Comparison of ENCODE assay signal across 15 mouse cellular contexts in the genomic region with DNA sequence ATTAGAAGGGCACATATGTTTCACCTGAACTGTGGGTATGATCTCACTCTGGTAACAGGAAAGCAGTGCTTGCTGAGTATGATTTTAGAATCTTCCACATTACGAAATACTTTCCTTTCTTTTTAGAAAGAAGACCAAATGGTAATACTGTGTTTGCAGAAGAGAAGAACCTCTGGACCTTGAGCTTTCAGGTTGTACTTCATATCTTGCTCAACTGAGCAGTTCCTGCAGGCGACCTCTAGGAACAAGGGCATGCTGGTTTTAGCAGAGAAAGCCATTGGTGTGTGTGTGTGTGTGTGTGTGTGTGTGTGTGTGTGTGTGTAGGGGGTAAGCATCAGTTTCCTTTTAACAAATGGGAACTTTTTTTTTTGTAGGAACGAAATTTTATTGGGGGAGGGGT.
"Had no signal": no experiment of that assay in that cellular context is flagged by ENCODE, and none has a peak within 500 bp of the region (broad histone marks: within the 10 kb centered on the region; RNA-seq: fewer than 3 reads in every experiment).

No protein-coding gene starts in this region.

- H3K4me1 ChIP-seq: stomach, embryonic 15.5 days had no signal

- DNase-seq: retina, postnatal 1 day; right cerebral cortex, adult 18-20 months; right cerebral cortex, postnatal 14 days; right cerebral cortex, postnatal 25 days; right cerebral cortex, postnatal 4 days; spleen, adult 18-20 months; thymus, adult 18-20 months; thymus, adult 2 months; thymus, postnatal 14 days; thymus, postnatal 25 days; thymus, postnatal 36 days; thymus, postnatal 4 days had no signal

- H3K9ac ChIP-seq: neural tube, embryonic 15.5 days; stomach, embryonic 15.5 days had no signal

- H3K27me3 ChIP-seq: neural tube, embryonic 15.5 days; stomach, embryonic 15.5 days had no signal

- H3K27ac ChIP-seq: neural tube, embryonic 15.5 days; stomach, embryonic 15.5 days; stomach, postnatal 0 days had no signal

- H3K4me2 ChIP-seq: neural tube, embryonic 15.5 days; stomach, embryonic 15.5 days had no signal

- H3K36me3 ChIP-seq: neural tube, embryonic 15.5 days; stomach, embryonic 15.5 days had no signal

- H3K4me3 ChIP-seq: neural tube, embryonic 15.5 days; stomach, embryonic 15.5 days had no signal

- H3K9me3 ChIP-seq: neural tube, embryonic 15.5 days; stomach, embryonic 15.5 days had no signal
